Mouse (Mus musculus): ENCODE data around the gene Trim60. TPM values are rescaled to one million over a fixed set of nuclear protein-coding genes. Genes with fewer than 3 reads are reported as not detected.

The Trim60 gene
- total RNA-seq, 4 experiments from 2014 or later: not detected

DNA sequence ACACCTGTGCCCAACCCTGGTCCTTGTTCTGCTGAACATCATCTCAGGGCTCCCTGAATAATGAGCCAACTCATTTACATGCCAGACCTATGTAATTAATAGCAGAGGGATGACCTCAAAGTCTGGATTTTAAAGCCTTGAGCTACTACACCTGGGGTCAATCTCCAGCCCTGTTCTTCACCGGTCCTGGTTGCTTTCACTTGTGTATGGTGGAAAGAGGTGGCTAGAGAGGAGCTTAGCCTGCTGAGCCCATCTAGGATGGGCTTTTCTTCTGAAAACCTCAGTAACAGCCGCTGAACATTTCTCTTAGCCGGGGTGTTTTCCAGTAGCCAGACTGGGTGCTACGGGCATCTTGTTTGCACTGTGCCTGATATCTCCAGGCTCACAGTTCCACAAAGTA, 30.7 kb downstream of the Trim60 start, which contains the start of gene Trim75:
TSS of gene Trim75 (minus strand) at position 101 of the 400 bp plus-strand sequence.
- no peak for DNase-seq (ENCODE audit: low spot score in 2 of 2)

DNA sequence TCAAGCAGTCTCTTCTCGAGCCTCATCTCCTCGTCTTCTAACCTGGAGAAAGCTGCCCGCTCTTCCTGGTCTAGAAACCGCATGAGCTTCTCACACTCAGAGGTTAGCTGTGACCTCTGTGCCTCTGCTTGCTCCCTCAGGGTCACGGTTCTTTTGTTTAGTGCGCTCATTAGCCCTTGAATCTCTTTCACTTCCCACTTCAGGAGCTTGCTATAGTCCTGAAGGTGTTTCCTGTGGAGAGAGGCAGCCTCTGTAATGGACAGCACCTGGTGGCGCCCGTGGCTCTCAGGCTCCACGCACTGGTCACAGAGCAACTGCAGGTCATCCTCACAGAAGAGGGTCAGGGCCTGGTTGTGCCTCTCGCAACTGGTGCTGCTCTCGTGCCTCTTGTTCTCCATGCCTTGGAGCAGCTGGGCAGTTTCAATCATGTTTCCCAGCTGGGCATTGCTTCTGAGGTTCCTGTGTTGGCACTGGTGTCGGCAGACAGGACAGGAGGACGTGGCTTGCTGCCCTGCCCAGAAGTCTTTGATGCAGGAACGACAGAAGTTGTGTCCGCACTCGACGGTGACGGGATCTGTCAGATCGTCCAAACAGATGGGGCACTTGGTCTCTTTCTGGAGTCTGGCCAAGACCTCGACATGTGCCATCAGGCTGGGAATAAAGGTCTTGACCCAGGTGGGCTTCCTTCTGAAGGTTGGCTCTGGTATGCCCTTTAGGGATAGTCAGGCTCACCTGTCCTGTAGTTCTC, 35.1 kb downstream of the Trim60 start:
- DNase-seq (ENCODE audit: low spot score in 2 of 2): no peak

DNA sequence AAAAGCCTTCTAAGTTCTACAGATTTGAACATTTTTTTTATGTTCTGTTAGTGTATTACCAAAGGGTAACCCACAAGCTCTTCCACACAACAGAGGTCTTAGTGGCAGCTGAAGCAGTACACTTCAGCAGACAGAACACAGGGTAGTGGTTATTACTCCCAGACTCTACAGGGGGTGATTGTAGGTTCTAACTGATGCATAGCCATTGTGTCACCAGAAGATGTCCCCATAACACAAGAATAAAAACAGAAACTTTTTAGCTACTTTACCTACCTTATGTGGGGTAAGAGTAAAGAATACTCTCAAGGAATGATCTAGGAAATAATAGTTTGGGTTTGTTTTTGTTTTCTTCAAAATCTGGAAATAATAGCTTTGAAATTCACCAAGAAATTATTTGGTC, 55.5 kb downstream of the Trim60 start:
- no peak for DNase-seq (ENCODE audit: low spot score in 2 of 2)

DNA sequence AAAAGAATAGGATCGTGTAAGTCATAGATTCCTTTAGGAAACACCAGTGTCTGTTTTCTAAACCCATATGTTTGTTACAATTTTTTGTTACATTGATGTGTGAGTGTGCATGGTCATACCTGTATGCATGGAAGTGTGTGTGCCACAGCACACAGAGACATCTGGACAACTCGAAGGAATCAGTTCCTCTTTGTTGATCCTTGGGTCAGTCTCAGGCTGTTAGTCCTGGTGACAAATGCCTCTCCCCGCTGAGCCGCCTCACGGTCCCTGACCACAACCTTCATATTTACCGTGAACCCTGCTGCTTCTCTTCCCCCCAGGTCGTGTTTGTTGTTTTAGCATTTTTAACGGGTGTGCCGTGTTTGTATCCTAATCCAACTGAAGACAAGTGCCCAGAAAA, 59.4 kb downstream of the Trim60 start:
- DNase-seq (ENCODE audit: low spot score in 2 of 2): no peak

DNA sequence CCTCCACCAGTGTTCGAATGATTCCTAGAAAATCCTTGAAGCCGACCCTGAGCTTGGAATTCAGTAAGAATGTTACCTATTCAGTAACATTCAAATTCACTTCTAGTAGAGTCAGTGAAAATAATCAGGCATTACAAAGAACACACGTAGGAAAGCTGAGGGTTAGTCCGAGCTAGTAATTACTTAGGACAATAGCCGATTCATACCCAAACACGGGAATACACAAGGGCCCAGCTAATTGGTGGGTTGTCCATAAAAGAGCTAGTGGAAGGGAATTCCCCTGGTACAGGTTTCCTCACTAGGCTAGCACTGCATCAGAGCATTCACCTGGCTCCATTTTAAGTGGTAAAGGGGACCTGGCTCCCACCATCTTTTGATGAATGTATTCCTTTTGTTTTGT, 66.3 kb downstream of the Trim60 start:
- no peak for DNase-seq (ENCODE audit: low spot score in 2 of 2)

Other genes starting within 250 kb of the Trim60 start
- gene Klhl2, start 168.6 kb downstream of the Trim60 start, total RNA-seq (2022): 100 to 1,000 TPM; 167 to 176 (median 171) TPM
- 10 to 100 TPM; 29.7 to 31.6 (median 30.9) TPM for gene Tmem192, start 71.4 kb downstream of the Trim60 start, total RNA-seq (2022)
- not detected for gene Trim75, start 30.8 kb downstream of the Trim60 start, total RNA-seq (2022)
- gene Trim61, start 61 bp downstream of the Trim60 start, total RNA-seq (2022): not detected
- gene Apela, start 18.8 kb upstream of the Trim60 start, total RNA-seq (2022): not detected
- not detected for gene Gm10663, start 56.4 kb upstream of the Trim60 start, total RNA-seq (2022)
- gene BC030870, start 111.0 kb upstream of the Trim60 start, total RNA-seq (2022): not detected

Measured in left cerebral cortex, adult 8-10 months (tissue).